Mouse (Mus musculus) granulocyte monocyte progenitor cell, adult 5-6 weeks (primary cell): ENCODE results near the gene Hist1h4d. TPM values are rescaled to one million over a fixed set of nuclear protein-coding genes. Genes with fewer than 3 reads are reported as not detected.
"Not testable (repeated sequence)": the region's sequence is repeated elsewhere in the genome, so short reads cannot be mapped to it uniquely, and the experiment has no call there.

Source experiments
- ATAC-seq: replicated peaks from 2 replicates; pipeline ENCODE4 v1.8.0; 2016; ENCODE audit warnings: mild to moderate bottlenecking, moderate TSS enrichment, inconsistent platforms; ENCODE audit not compliant: poor library complexity, severe bottlenecking
- total RNA-seq, 2 experiments: library from RNA; stranded (forward) in 1 of 2; stranded (reverse) in 1 of 2; fragments of 200-712, 200-1000 nt in 1 of 2; fragments of >200 nt in 1 of 2; fragmentation: Nextera tagmentation in 1 of 2; gene quantifications; 2 replicates each; pipeline ENCODE4 v1.2.3; 2014 to 2017

The Hist1h4d gene
- total RNA-seq, 2 experiments from 2014 or later = 116 to 929 TPM

- no peak for ATAC-seq
Measured at GRCm38 (mm10) chr13:23572218-23573033, 9.0 kb upstream of the Hist1h4d start.

- not testable (repeated sequence) for ATAC-seq
Measured at GRCm38 (mm10) chr13:23573034-23573897, 8.1 kb upstream of the Hist1h4d start.

- ATAC-seq = peak; percentile 67
Measured at GRCm38 (mm10) chr13:23573898-23574524, 7.4 kb upstream of the Hist1h4d start, which contains the start of the genes Hist1h2bf and Hist1h2ad. TSS of gene Hist1h2bf (minus strand) at chr13:23574196. TSS of gene Hist1h2ad (plus strand) at chr13:23574381.

GRCm38 (mm10) chr13:23574546-23575170 lies 6.7 kb upstream of the Hist1h4d start:
- not testable (repeated sequence) for ATAC-seq

- peak; percentile 43 for ATAC-seq
Measured at GRCm38 (mm10) chr13:23575271-23575851, 6.0 kb upstream of the Hist1h4d start, which contains the start of gene Hist1h3d. TSS of gene Hist1h3d (plus strand) at chr13:23575763.

- ATAC-seq = not testable (repeated sequence)
Measured at GRCm38 (mm10) chr13:23575864-23576313, 5.5 kb upstream of the Hist1h4d start.

GRCm38 (mm10) chr13:23576351-23576881 lies 5.0 kb upstream of the Hist1h4d start:
- no peak for ATAC-seq

- no peak for ATAC-seq
Measured at GRCm38 (mm10) chr13:23576906-23577639, 4.3 kb upstream of the Hist1h4d start.

GRCm38 (mm10) chr13:23577835-23578234 lies 3.6 kb upstream of the Hist1h4d start:
- ATAC-seq = no peak

GRCm38 (mm10) chr13:23582219-23583056 lies 1.0 kb downstream of the Hist1h4d start:
- ATAC-seq = no peak

GRCm38 (mm10) chr13:23583387-23584068 lies 2.1 kb downstream of the Hist1h4d start:
- no peak for ATAC-seq

GRCm38 (mm10) chr13:23584331-23584730 lies 2.9 kb downstream of the Hist1h4d start:
- no peak for ATAC-seq

GRCm38 (mm10) chr13:23585029-23585441 lies 3.6 kb downstream of the Hist1h4d start:
- ATAC-seq = peak; percentile 20

GRCm38 (mm10) chr13:23585442-23586098 lies 4.2 kb downstream of the Hist1h4d start:
- ATAC-seq = peak; percentile 72

GRCm38 (mm10) chr13:23586099-23586939 lies 4.9 kb downstream of the Hist1h4d start:
- no peak for ATAC-seq

GRCm38 (mm10) chr13:23586940-23587225 lies 5.5 kb downstream of the Hist1h4d start:
- no peak for ATAC-seq
